Comparison of ENCODE assay signal across 24 mouse cellular contexts in the genomic region with DNA sequence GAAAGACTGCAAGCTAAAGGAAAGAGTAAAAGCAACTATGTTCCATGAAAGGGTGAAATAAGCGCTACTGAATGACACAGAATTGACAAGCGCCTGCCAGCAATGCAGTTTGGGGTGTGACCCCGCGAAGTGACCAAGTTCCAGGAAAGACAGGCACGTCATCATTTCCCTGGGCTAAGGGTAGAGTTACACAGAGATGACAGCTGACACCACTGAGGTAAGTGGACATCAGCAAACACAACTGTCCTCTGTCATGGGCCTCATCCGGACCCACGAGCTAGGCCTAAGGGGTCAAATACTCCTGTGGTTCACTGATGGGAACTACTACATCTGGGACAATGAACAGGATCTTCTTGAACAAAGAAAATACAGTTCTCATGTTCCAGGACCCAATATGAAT.
DNase-seq lines count a peak whose midpoint lies in the region; ATAC-seq and TF ChIP-seq lines count a peak whose summit lies in the region.
"Had no signal": no experiment of that assay in that cellular context is flagged by ENCODE, and none has a peak within 500 bp of the region (broad histone marks: within the 10 kb centered on the region; RNA-seq: fewer than 3 reads in every experiment).

No protein-coding gene starts in this region.

- H3K4me1 ChIP-seq in heart, embryonic 15.5 days (replicated peaks) = peaks cover 36% of the 10 kb centered on the region
- H3K4me1 ChIP-seq in spleen, adult 2 months (ENCODE audit: control insufficient read depth, insufficient read depth, insufficient read length) = peaks cover 46% of the 10 kb centered on the region
- peaks cover 75% of the 10 kb centered on the region for H3K4me1 ChIP-seq in liver, embryonic 13.5 days (replicated peaks)
- H3K4me1 ChIP-seq in hindbrain, embryonic 14.5 days (replicated peaks; ENCODE audit: control insufficient read depth, insufficient read depth, low read length) = peaks cover 8% of the 10 kb centered on the region; the same call in 1 of the 2 replicates
- H3K4me1 ChIP-seq: stomach, embryonic 15.5 days had no signal

- no peak overlapping the region for H3K9ac ChIP-seq in heart, embryonic 15.5 days
- H3K9ac ChIP-seq in liver, embryonic 13.5 days = no peak overlapping the region
- H3K9ac ChIP-seq in hindbrain, embryonic 14.5 days = no peak overlapping the region
- H3K9ac ChIP-seq: embryonic facial prominence, embryonic 12.5 days; forebrain, embryonic 12.5 days; kidney, embryonic 15.5 days; midbrain, embryonic 13.5 days; stomach, embryonic 15.5 days had no signal

- no peak for TF ChIP-seq POLR2A in spleen, adult 2 months (IDR thresholded peaks at IDR 0.05; ENCODE audit: low read depth, low read length)

- no peak for ATAC-seq in heart, embryonic 15.5 days (replicated peaks; ENCODE audit: insufficient number of reproducible peaks, insufficient read depth, low FRiP score, low read depth)
- no peak; the same call in 1 of the 2 replicates for ATAC-seq in liver, embryonic 13.5 days (ENCODE audit: low read depth)
- no peak for ATAC-seq in hindbrain, embryonic 14.5 days (ENCODE audit: low FRiP score)
- ATAC-seq: hindbrain, embryonic 16.5 days; intestine, embryonic 16.5 days; midbrain, embryonic 13.5 days had no signal

- intact Hi-C loops in heart, postnatal 25 days (cut with DNase I) = loop anchor here (10.0 kb wide), 1 partner anchor 278 kb away; no protein-coding TSS in a partner anchor

- no peak overlapping the region for H3K4me3 ChIP-seq in heart, embryonic 15.5 days
- H3K4me3 ChIP-seq in spleen, adult 2 months (ENCODE audit: extremely low read depth, insufficient read depth, insufficient read length) = no peak overlapping the region
- H3K4me3 ChIP-seq in liver, embryonic 13.5 days (replicated peaks) = no peak overlapping the region
- no peak overlapping the region for H3K4me3 ChIP-seq in hindbrain, embryonic 14.5 days (replicated peaks; ENCODE audit: low read length)
- H3K4me3 ChIP-seq: embryonic facial prominence, embryonic 12.5 days; forebrain, embryonic 12.5 days; kidney, embryonic 15.5 days; limb, embryonic 10.5 days; midbrain, embryonic 13.5 days; stomach, embryonic 15.5 days had no signal

- H3K27me3 ChIP-seq in heart, embryonic 15.5 days = no peaks in the 10 kb centered on the region
- no peaks in the 10 kb centered on the region for H3K27me3 ChIP-seq in spleen, adult 2 months (ENCODE audit: control insufficient read depth, insufficient read depth, low read length)
- H3K27me3 ChIP-seq in liver, embryonic 13.5 days = no peaks in the 10 kb centered on the region
- no peaks in the 10 kb centered on the region for H3K27me3 ChIP-seq in hindbrain, embryonic 14.5 days (ENCODE audit: control insufficient read depth, insufficient read depth, low read length)
- H3K27me3 ChIP-seq: embryonic facial prominence, embryonic 12.5 days; forebrain, embryonic 12.5 days; kidney, embryonic 15.5 days; midbrain, embryonic 13.5 days; stomach, embryonic 15.5 days had no signal

- H3K36me3 ChIP-seq in heart, embryonic 15.5 days = no peaks in the 10 kb centered on the region
- no peaks in the 10 kb centered on the region for H3K36me3 ChIP-seq in spleen, adult 2 months (ENCODE audit: control insufficient read depth, insufficient read depth, low read length)
- no peaks in the 10 kb centered on the region for H3K36me3 ChIP-seq in liver, embryonic 13.5 days
- no peaks in the 10 kb centered on the region for H3K36me3 ChIP-seq in hindbrain, embryonic 14.5 days (replicated peaks; ENCODE audit: control insufficient read depth, insufficient read depth)
- H3K36me3 ChIP-seq: embryonic facial prominence, embryonic 12.5 days; forebrain, embryonic 12.5 days; kidney, embryonic 15.5 days; limb, embryonic 10.5 days; midbrain, embryonic 13.5 days; stomach, embryonic 15.5 days had no signal

- TF ChIP-seq CTCF in spleen, adult 2 months (IDR thresholded peaks at IDR 0.05; ENCODE audit: extremely low read depth, insufficient read depth, insufficient read length, insufficient replicate concordance) = no peak

- no peaks in the 10 kb centered on the region for H3K9me3 ChIP-seq in heart, embryonic 15.5 days (replicated peaks)
- H3K9me3 ChIP-seq in liver, embryonic 13.5 days (replicated peaks) = no peaks in the 10 kb centered on the region
- no peaks in the 10 kb centered on the region for H3K9me3 ChIP-seq in hindbrain, embryonic 14.5 days (ENCODE audit: control insufficient read depth, low read length)
- H3K9me3 ChIP-seq: embryonic facial prominence, embryonic 12.5 days; forebrain, embryonic 12.5 days; kidney, embryonic 15.5 days; limb, embryonic 10.5 days; midbrain, embryonic 13.5 days; stomach, embryonic 15.5 days had no signal

- 0 out of 2 replicates have a peak overlapping the region, but pooled peaks have one; percentile 34 for H3K27ac ChIP-seq in heart, embryonic 15.5 days
- peak overlapping the region; percentile 45 for H3K27ac ChIP-seq in spleen, adult 2 months (ENCODE audit: insufficient read depth, low read length)
- peak overlapping the region; percentile 41; the same call in 1 of the 2 replicates for H3K27ac ChIP-seq in liver, embryonic 13.5 days
- H3K27ac ChIP-seq in hindbrain, embryonic 14.5 days = no peak overlapping the region
- H3K27ac ChIP-seq: embryonic facial prominence, embryonic 12.5 days; forebrain, embryonic 12.5 days; kidney, embryonic 15.5 days; limb, embryonic 10.5 days; midbrain, embryonic 13.5 days; stomach, embryonic 15.5 days had no signal

- H3K4me2 ChIP-seq in heart, embryonic 15.5 days = no peak overlapping the region
- H3K4me2 ChIP-seq in liver, embryonic 13.5 days = no peak overlapping the region
- H3K4me2 ChIP-seq in hindbrain, embryonic 14.5 days (replicated peaks) = no peak overlapping the region
- H3K4me2 ChIP-seq: embryonic facial prominence, embryonic 12.5 days; forebrain, embryonic 12.5 days; kidney, embryonic 15.5 days; midbrain, embryonic 13.5 days; stomach, embryonic 15.5 days had no signal

- 67% methylated on average over 7 of the region's 7 CpGs for WGBS in heart, embryonic 15.5 days
- 93% methylated on average over 7 of the region's 7 CpGs for WGBS in spleen, adult 2 months
- 62% methylated on average over 7 of the region's 7 CpGs for whole genome bisulfite sequencing in liver, embryonic 13.5 days (ENCODE audit: insufficient replicate concordance)
- 90% methylated on average over 7 of the region's 7 CpGs for WGBS in hindbrain, embryonic 14.5 days

- no peak for DNase-seq in heart, postnatal 25 days (ENCODE audit: low spot score)
- no peak for DNase-seq in spleen, adult 2 months (ENCODE audit: low read depth in 1 of 2, low spot score in 2 of 2)
- no peak for DNase-seq in spleen, adult 18-20 months
- no peak for DNase-seq in liver, embryonic 13.5 days
- no peak for DNase-seq in ovary, postnatal 36 days (ENCODE audit: low spot score)
- DNase-seq in hindbrain, embryonic 14.5 days (ENCODE audit: low spot score) = no peak
- DNase-seq: adrenal gland, postnatal 10 days; cerebellum, adult 2 months; cerebellum, postnatal 25 days; kidney, postnatal 36 days; layer of hippocampus, adult 9-11 months; lung, postnatal 10 days; right cerebral cortex, postnatal 25 days; thymus, adult 18-20 months; thymus, postnatal 36 days had no signal
